Mouse (Mus musculus) left cerebral cortex, adult 11 months (tissue): ENCODE measurements around the gene Arid3a.
A peak's percentile ranks its signal among the peaks of the same experiment; 100 is the strongest.

ENCODE experiments used
- DNase-seq: peaks from one replicate; pipeline ENCODE4 v3.0.0; 2022; ENCODE audit warnings: low spot score

The Arid3a gene

DNA sequence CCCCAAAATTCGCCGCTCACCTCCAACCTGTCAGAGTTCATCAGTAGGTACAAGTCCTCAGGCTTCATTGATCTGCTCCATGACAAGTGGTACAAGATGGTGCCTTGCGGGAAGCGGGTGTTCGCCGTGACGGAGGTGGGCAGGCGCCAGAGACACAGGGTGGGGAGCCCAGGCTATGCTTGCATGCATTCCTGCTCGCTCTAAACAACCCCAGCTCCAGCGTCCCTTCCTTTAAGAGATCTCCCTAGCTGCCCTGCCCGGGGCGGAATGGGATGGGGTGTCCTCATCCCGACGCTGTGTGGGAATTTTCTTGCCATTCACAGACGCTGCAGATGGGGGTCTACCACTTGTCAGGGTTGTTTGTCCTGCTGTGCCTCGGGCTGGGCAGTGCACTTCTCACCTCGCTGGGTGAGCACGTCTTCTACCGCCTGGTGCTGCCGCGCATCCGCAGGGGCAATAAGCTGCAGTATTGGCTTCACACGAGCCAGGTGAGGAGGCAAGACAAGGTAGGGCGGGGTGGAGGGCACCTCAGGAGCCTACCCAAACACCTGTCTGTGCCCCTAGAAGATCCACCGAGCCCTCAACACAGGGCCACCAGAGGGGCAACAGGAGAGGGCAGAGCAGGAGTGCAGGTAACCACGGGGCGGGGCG lies 49.4 kb downstream of the Arid3a start:
- no peak for DNase-seq

GRCm38 (mm10) chr10:79976722-79977107 lies 49.9 kb downstream of the Arid3a start:
- DNase-seq = no peak

- no peak for DNase-seq
Measured at GRCm38 (mm10) chr10:79977324-79977723, 50.5 kb downstream of the Arid3a start.

DNA sequence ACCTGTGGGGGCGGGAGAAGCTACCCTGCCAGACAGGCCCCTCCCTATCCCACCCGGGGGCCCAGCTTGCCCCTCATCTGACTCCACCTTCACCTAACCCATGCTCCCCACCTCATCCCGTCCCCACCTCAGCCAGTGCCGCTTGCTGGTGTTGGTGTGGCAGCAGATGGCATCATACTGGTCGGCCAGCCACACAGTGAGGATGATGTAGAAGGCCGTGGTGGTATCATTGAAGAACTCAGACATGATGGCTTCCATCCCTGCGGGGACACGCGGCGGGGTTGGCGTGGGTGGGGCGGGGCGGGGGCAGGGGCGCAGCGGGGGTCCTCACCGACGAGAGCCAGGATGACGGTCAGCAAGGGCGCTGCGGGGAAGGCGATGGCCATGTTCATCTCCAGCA lies 51.2 kb downstream of the Arid3a start:
- no peak for DNase-seq

DNA sequence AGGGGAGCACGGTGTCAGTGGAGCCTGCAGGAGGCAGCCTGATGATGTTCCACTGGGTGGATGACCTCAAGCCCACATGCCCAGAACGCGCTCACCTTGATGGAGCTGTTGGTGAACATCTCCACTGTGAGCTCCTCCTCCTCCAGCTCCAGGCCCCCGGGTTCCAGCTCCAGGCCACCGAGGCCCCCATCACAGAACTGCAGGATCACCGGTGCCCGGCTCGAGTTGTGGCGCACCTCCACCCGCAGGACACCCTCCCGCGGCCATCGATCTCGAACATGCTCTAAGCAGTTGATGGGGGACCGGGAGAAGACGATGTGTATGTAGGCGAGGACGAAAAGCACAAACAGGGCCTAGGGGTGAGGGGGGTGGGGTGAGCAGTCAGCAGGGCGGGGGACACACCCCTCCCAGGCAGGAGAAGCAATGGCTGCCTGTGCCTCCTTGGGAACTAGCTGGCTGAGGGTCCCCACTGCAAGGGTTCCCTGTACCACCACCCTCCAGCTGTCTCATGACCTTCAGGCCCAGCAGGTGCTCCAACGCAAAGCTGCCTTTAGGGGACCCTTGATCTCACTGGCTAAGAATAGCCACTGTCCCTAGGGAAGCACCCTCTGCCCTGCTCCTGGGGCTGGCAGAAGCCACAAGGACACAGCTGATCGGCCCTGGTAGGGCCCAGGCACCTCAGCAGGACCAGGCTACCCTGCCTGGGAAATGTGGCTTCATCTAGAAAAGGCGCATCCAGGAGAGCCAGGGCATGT lies 52.7 kb downstream of the Arid3a start:
- DNase-seq = no peak

DNA sequence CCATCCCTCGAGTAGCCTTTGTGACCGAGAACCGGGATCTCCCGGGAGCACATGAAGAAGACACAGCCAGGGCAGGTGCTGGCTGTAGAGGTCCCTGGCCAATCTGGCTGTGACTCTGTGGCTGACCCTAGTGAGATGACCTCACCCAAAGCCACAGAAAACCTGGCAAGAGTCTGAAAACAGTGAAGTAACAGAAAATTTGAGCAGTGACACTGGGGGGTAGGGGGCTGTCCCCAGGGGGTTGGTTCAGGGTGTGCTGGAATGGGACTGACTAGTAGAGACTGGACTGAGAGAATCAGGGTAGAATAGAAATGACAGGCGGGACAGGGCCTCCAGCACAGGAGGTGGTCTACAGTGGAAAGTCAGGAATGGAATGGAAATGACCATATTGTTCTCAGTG lies 56.4 kb downstream of the Arid3a start:
- DNase-seq = no peak

DNA sequence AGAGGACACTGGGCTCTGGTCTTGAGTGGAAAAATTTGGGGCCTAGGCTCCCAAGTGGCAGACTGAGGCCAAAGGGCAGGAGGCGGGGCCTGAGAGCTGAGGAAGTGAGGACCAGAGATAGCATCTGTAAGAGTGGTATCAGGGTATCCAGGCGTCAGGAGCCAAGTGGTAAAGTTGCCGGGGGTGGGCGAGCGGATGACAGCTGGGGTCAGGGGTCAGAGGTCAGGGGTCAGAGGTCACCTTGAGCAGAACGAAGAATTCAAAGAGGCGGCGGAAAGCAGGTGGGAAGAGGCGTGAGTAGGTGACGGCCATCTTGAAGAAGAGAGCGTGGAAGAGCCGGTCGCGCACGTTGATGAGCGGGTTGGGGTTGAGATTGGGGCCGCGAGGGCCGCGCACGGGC lies 56.8 kb downstream of the Arid3a start:
- DNase-seq = peak; percentile 63

- peak; percentile 77 for DNase-seq
Measured at GRCm38 (mm10) chr10:79984195-79984816, 57.5 kb downstream of the Arid3a start, which contains the start of gene Tmem259. Tmem259 (minus strand) TSS chr10:79984330.

- DNase-seq = peak; percentile 99
Measured at GRCm38 (mm10) chr10:79984871-79985270, 58.0 kb downstream of the Arid3a start.

DNA sequence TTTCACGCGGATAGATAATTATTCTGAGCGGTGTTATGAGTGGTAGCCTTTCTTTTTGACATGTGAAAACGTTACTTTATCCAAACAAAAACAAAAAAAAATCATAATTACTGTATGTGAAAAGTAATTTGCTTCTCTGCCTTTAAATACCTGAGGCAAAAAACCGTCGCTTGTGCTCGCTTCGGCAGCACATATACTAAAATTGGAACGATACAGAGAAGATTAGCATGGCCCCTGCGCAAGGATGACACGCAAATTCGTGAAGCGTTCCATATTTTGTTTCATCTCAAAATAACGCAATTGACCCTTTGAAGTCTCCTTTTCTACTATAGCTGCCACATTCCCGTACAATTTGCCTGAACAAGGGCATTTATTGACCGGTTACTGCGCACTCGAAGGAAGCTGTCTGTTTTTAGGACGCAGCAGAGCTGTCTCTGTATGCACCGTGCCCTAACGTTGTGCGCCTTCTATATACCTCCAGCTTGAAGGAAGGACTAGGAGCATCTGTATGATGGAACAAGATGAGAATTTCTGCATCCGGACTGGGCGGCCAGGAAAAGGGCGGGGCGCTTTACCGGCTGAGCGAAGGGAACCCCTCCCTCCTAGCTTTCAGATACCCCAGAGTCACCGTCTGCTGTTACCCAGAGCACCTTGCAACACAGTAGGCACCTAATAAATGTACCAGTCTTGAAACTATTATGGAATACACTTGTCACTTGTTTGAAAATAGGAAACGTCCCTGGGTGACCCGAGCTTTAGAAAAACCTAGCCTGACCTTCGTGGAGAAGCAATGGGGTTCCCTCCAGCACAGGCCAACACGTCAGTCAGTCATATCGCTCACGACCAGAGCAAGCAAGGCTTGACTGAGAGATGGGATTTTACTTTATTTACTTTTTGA lies 58.7 kb downstream of the Arid3a start:
- DNase-seq = peak; percentile 68

DNA sequence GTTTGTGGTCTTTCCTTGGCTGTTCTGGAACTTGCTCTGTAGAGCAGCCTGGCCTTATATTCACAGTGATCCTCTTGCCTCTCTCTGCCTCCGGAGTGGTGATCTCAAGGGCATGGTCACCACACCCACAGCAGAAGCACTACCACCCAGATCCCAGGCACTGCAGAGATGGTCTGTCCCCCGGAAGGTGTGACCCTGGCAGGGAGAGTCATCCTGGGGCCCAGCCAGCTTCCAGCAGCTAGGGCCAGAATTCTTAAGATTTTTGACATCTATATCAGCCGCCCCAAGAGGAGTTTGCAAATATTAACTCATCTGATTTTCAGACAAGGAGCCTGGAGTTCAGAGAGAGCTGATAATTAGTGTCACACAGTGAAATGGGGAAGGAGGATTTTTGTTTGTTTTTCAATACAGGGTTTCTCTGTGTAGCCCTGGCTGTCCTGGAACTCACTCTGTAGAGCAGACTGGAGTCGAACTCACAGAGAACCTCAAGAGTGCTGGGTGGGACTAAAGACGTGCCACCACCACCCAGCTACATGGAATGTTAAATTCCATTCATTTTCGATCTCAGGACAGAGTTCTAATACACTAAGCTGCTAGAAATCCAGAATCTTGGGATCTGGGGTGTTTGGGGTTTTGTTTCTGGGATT lies 59.5 kb downstream of the Arid3a start:
- DNase-seq = no peak

DNA sequence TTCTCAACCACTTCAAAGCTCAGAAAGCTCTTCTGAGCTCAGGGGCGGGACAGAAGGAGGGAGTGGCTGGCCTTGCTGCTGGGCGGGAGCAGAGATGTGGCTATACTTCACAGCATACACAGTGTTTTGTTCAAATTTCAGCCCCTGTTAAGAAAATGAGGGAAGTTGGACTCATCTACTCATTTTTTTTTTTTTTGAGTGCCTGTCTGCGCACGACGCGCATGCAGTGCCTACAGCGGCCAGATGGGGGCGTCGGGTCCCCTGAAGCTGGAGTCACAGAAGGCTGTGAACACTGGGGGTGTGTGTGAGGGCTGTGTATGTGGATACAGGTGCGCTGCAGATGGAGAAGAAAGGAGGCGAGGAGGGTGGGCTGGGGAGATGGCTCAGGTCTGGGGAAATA lies 60.1 kb downstream of the Arid3a start:
- peak; percentile 74 for DNase-seq

- DNase-seq = no peak
Measured at GRCm38 (mm10) chr10:79987771-79988505, 61.1 kb downstream of the Arid3a start.

DNA sequence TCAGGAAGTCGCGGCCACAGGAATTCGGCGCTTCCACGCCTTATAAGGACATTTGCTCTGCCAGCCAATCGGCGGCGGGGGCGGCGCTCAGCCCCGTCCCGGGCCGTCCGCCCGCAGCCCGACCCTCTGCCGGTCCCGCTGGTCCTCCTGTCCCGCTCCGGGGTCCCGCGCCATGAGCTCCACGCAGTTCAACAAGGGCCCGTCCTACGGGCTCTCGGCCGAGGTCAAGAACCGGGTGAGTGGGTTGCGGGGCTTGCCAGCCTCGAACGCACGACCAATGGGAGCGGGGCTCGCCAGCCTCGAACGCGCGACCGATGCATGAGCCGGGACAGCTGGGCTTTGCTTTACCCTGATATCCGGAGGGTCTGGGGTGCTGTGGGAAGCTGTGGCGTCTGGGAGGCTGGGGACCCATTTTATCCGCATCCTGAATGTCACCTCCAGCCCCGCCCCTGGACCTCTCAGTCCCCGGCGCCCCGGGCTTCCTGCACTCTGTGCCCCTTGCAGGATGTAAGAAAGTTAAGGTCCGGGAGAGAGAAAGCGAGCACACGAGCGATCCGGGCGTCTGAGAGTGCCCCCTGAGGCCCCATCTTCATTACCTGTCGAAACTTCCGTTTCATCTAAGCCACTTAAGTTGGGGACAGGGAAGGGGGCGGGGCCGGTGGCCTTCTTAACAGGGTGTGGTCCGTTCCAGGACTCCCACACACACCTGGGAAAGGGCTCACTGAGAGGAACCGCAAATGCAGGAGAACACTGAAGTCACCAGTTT lies 61.8 kb downstream of the Arid3a start, which contains the start of gene Cnn2:
Cnn2 (plus strand) TSS at position 79 of the 766 bp plus-strand sequence.
- no peak for DNase-seq

- no peak for DNase-seq
Measured at GRCm38 (mm10) chr10:79989272-79989786, 62.5 kb downstream of the Arid3a start.

- no peak for DNase-seq
Measured at GRCm38 (mm10) chr10:79989870-79990269, 63.0 kb downstream of the Arid3a start.

DNA sequence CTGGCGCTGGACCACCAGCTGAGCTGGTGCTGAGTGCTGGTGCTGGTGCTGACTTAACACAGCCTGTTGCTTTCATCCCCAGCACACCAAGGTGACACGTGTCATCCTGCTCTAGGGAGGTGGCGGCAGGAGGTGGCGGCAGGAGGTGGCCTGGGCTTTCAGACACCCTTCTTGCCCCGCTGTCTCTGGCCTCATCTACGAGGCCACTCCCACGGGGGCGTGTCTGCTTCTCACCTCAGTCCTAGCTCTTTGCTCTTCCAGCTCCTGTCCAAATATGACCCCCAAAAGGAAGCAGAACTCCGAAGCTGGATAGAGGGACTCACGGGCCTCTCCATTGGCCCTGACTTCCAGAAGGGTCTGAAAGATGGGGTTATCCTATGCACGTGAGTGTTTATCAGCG lies 64.3 kb downstream of the Arid3a start:
- DNase-seq = no peak

DNA sequence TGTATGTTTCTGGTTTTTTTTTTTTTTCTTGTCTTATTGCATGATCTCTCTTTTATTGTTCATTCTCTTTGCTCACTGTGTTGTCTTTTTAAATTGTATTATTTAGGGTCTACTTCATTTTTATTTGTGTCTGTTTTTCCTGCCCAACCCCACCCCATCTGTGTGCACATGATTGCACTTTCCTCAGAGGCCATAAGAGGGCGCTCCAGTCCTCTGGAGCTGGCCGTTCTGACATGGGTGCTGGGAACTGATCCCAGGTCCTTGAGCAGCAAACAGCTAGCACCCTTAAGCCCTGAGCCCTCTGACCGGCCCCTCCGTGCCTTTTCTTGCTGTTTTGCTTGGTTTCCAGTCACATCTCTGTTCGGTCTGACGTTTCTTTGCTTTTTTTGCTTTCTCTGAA lies 64.7 kb downstream of the Arid3a start:
- no peak for DNase-seq

- no peak for DNase-seq
Measured at GRCm38 (mm10) chr10:79994397-79995115, 67.7 kb downstream of the Arid3a start.
